ENCODE assay signal across 13 mouse cellular contexts in genomic region chr11:76439666-76440065, GRCm38 (mm10). TPM values are rescaled to one million over a fixed set of nuclear protein-coding genes. Genes with fewer than 3 reads are reported as not detected.
A peak's percentile ranks its signal among the peaks of the same experiment; 100 is the strongest.
DNase-seq lines count a peak whose midpoint lies in the region; ATAC-seq lines count a peak whose summit lies in the region.
"Had no signal": no experiment of that assay in that cellular context is flagged by ENCODE, and none has a peak within 500 bp of the region (broad histone marks: within the 10 kb centered on the region; RNA-seq: fewer than 3 reads in every experiment).

No protein-coding gene starts in this region.

- H3K27ac ChIP-seq in neural tube, embryonic 14.5 days (ENCODE audit: low read depth, low read length), result peak overlapping the region; percentile 28; the same call in 1 of the 2 replicates
- no peak overlapping the region; the same call in 1 of the 2 replicates for H3K27ac ChIP-seq in neural tube, embryonic 15.5 days (replicated peaks)

- H3K9me3 ChIP-seq in neural tube, embryonic 14.5 days (ENCODE audit: control insufficient read depth, low read length), result no peaks in the 10 kb centered on the region
- H3K9me3 ChIP-seq in neural tube, embryonic 15.5 days (replicated peaks), result no peaks in the 10 kb centered on the region
- H3K9me3 ChIP-seq: heart, embryonic 12.5 days had no signal

- WGBS in neural tube, embryonic 14.5 days, result 13% methylated on average over 3 of the region's 3 CpGs
- WGBS in neural tube, embryonic 15.5 days, result 15% methylated on average over 3 of the region's 3 CpGs

- H3K4me3 ChIP-seq in neural tube, embryonic 14.5 days (ENCODE audit: low read depth, low read length), result no peak overlapping the region
- no peak overlapping the region for H3K4me3 ChIP-seq in neural tube, embryonic 15.5 days (replicated peaks)
- H3K4me3 ChIP-seq: heart, embryonic 12.5 days; megakaryocyte, embryonic 14.5 days had no signal

- H3K4me2 ChIP-seq in neural tube, embryonic 14.5 days (ENCODE audit: low read depth, low read length), result no peak overlapping the region
- no peak overlapping the region for H3K4me2 ChIP-seq in neural tube, embryonic 15.5 days
- H3K4me2 ChIP-seq: heart, embryonic 12.5 days had no signal

- peaks cover 22% of the 10 kb centered on the region for H3K4me1 ChIP-seq in neural tube, embryonic 14.5 days (ENCODE audit: control insufficient read depth, insufficient read depth, low read length)
- peaks cover 57% of the 10 kb centered on the region for H3K4me1 ChIP-seq in neural tube, embryonic 15.5 days
- H3K4me1 ChIP-seq: megakaryocyte, embryonic 14.5 days had no signal

- no peak overlapping the region for H3K9ac ChIP-seq in neural tube, embryonic 14.5 days (replicated peaks; ENCODE audit: low read depth, low read length)
- no peak overlapping the region for H3K9ac ChIP-seq in neural tube, embryonic 15.5 days (replicated peaks)

- DNase-seq in embryo, embryonic 10.5 days (ENCODE audit: low spot score), result peak; percentile 23
- DNase-seq in embryo, embryonic 9.5 days (ENCODE audit: extremely low spot score), result no peak
- peak; percentile 64 to 65 for DNase-seq in layer of hippocampus, postnatal 36 days
- DNase-seq in retina, postnatal 1 day, result peak; percentile 58
- DNase-seq in spleen, postnatal 14 days (ENCODE audit: low spot score in 2 of 2), result no peak
- DNase-seq in spleen, adult 12 weeks (ENCODE audit: low spot score), result no peak
- DNase-seq: kidney, adult 9 months; liver; thymus, adult 18-20 months had no signal

- no peak for ATAC-seq in neural tube, embryonic 14.5 days (ENCODE audit: low read depth)
- ATAC-seq in neural tube, embryonic 15.5 days (ENCODE audit: low FRiP score), result no peak

- peaks cover 27% of the 10 kb centered on the region for H3K36me3 ChIP-seq in neural tube, embryonic 14.5 days (ENCODE audit: control insufficient read depth, insufficient read depth, low read length)
- H3K36me3 ChIP-seq in neural tube, embryonic 15.5 days, result peaks cover 27% of the 10 kb centered on the region

- H3K27me3 ChIP-seq in neural tube, embryonic 14.5 days (ENCODE audit: control insufficient read depth, insufficient read depth, low read length), result no peaks in the 10 kb centered on the region
- no peaks in the 10 kb centered on the region for H3K27me3 ChIP-seq in neural tube, embryonic 15.5 days (replicated peaks)
- H3K27me3 ChIP-seq: heart, embryonic 12.5 days had no signal

RNA-seq across cellular contexts. Expression of gene Timm22, which starts 32.9 kb away (rescaled TPM):
- 114 and 116 TPM in 2 replicates for polyA plus RNA-seq in neural tube, embryonic 14.5 days (2014; fragmentation: Nextera tagmentation; extraction: Ambion mirVana)
- 107 and 108 TPM in 2 replicates for polyA plus RNA-seq in neural tube, embryonic 15.5 days (2015; fragmentation: Nextera tagmentation; extraction: Ambion mirVana)
- total RNA-seq in layer of hippocampus, postnatal 36 days (2021), result 10 to 100 TPM; 32.7 to 33.6 TPM

RNA-seq across cellular contexts. Expression of gene Nxn, which starts 40.7 kb away (rescaled TPM):
- polyA plus RNA-seq in neural tube, embryonic 14.5 days (2014; fragmentation: Nextera tagmentation; extraction: Ambion mirVana), result 23.5 and 34.7 TPM in 2 replicates
- 27.3 and 29.8 TPM in 2 replicates for polyA plus RNA-seq in neural tube, embryonic 15.5 days (2015; fragmentation: Nextera tagmentation; extraction: Ambion mirVana)
- total RNA-seq in layer of hippocampus, postnatal 36 days (2021), result 10 to 100 TPM in 1 of 2 experiments, 1 to 10 TPM in 1; 9.5 to 11.6 TPM

Comparison
In these comparisons a context has a peak if more than half of its experiments do, and no peak if none do; other contexts are left out.
1. DNase-seq: peak in embryo, embryonic 10.5 days (single experiment), layer of hippocampus, postnatal 36 days (2 of 2) and retina, postnatal 1 day (single experiment); none in embryo, embryonic 9.5 days (single experiment), spleen, postnatal 14 days (0 of 2) and spleen, adult 12 weeks (single experiment).